In the genomic region with DNA sequence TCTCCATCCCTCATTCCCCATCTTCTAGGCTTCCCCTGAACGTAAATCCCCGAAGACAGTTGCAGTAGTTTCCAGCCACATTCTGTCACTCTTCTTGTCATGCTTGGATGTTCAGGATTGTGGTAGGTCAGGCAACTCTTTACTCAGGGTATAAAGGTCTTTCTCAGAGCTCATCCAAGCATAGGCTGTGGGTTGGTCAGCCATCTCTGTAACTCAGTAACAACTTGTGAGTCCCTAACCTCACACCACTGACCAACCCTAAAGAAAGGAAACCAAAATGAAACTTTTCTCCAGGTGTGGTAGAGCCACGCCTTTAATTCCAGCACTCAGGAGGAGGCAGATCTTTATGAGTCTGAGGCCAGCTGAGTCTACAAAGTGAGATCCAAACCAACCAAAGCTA, we compare ENCODE assay signal across 27 mouse cellular contexts.
DNase-seq lines count a peak whose midpoint lies in the region; ATAC-seq and TF ChIP-seq lines count a peak whose summit lies in the region.
"Had no signal": no experiment of that assay in that cellular context is flagged by ENCODE, and none has a peak within 500 bp of the region (broad histone marks: within the 10 kb centered on the region; RNA-seq: fewer than 3 reads in every experiment).

No protein-coding gene starts in this region.

- H3K27me3 ChIP-seq in kidney, embryonic 14.5 days (ENCODE audit: control insufficient read depth, insufficient read depth, low read length), result no peaks in the 10 kb centered on the region
- H3K27me3 ChIP-seq in kidney, postnatal 0 days (ENCODE audit: insufficient read depth, low read length), result no peaks in the 10 kb centered on the region
- H3K27me3 ChIP-seq in forebrain, embryonic 15.5 days, result no peaks in the 10 kb centered on the region
- no peaks in the 10 kb centered on the region for H3K27me3 ChIP-seq in midbrain, embryonic 14.5 days (ENCODE audit: control insufficient read depth, insufficient read depth, low read length)
- H3K27me3 ChIP-seq: embryonic facial prominence, embryonic 12.5 days; embryonic facial prominence, embryonic 15.5 days; heart, embryonic 13.5 days had no signal

- no peaks in the 10 kb centered on the region for H3K36me3 ChIP-seq in kidney, embryonic 14.5 days (ENCODE audit: control insufficient read depth, insufficient read depth, low read length)
- no peaks in the 10 kb centered on the region for H3K36me3 ChIP-seq in kidney, postnatal 0 days (ENCODE audit: insufficient read depth, low read length)
- H3K36me3 ChIP-seq in forebrain, embryonic 15.5 days, result no peaks in the 10 kb centered on the region
- no peaks in the 10 kb centered on the region for H3K36me3 ChIP-seq in midbrain, embryonic 14.5 days (ENCODE audit: control insufficient read depth, insufficient read depth, low read length)
- H3K36me3 ChIP-seq: embryonic facial prominence, embryonic 12.5 days; embryonic facial prominence, embryonic 15.5 days; forebrain, embryonic 10.5 days; heart, embryonic 10.5 days; heart, embryonic 13.5 days had no signal

- TF ChIP-seq CTCF in kidney, postnatal 0 days (IDR thresholded peaks at IDR 0.05; ENCODE audit: low read depth), result no peak

- no peaks in the 10 kb centered on the region for H3K9me3 ChIP-seq in kidney, embryonic 14.5 days (ENCODE audit: control insufficient read depth, low read length)
- H3K9me3 ChIP-seq in kidney, postnatal 0 days (replicated peaks; ENCODE audit: low read length), result no peaks in the 10 kb centered on the region
- no peaks in the 10 kb centered on the region for H3K9me3 ChIP-seq in forebrain, embryonic 15.5 days
- no peaks in the 10 kb centered on the region for H3K9me3 ChIP-seq in midbrain, embryonic 14.5 days (ENCODE audit: control insufficient read depth, low read length)
- H3K9me3 ChIP-seq: embryonic facial prominence, embryonic 12.5 days; embryonic facial prominence, embryonic 15.5 days; forebrain, embryonic 10.5 days; heart, embryonic 10.5 days; heart, embryonic 13.5 days had no signal

- no peak overlapping the region for H3K4me3 ChIP-seq in kidney, embryonic 14.5 days (ENCODE audit: low read length)
- H3K4me3 ChIP-seq in kidney, postnatal 0 days (replicated peaks; ENCODE audit: low read depth, low read length), result no peak overlapping the region
- H3K4me3 ChIP-seq in forebrain, embryonic 15.5 days, result no peak overlapping the region
- H3K4me3 ChIP-seq in midbrain, embryonic 14.5 days (replicated peaks; ENCODE audit: low read depth, low read length), result no peak overlapping the region
- H3K4me3 ChIP-seq: embryonic facial prominence, embryonic 12.5 days; embryonic facial prominence, embryonic 15.5 days; erythroblast, embryonic 14.5 days; forebrain, embryonic 10.5 days; heart, adult 2 months; heart, embryonic 10.5 days; heart, embryonic 13.5 days had no signal

- 79% methylated on average over 3 of the region's 3 CpGs for WGBS in kidney, embryonic 14.5 days
- WGBS in kidney, postnatal 0 days, result 61% methylated on average over 3 of the region's 3 CpGs
- WGBS in forebrain, embryonic 15.5 days, result 92% methylated on average over 3 of the region's 3 CpGs
- 72% methylated on average over 3 of the region's 3 CpGs for WGBS in midbrain, embryonic 14.5 days

- DNase-seq in kidney, adult 11 months, result peak; percentile 40
- DNase-seq in kidney, postnatal 10 days, result no peak
- peak; percentile 22 for DNase-seq in kidney, postnatal 0 days (ENCODE audit: low spot score)
- DNase-seq in kidney, postnatal 36 days, result peak; percentile 10 to 18
- DNase-seq in right cerebral cortex, adult 2 months (ENCODE audit: low spot score in 2 of 2), result no peak
- no peak for DNase-seq in midbrain, embryonic 14.5 days
- DNase-seq: adrenal gland, adult 8-10 months; adrenal gland, postnatal 25 days; cerebellum, adult 2 months; cerebellum, adult 9-11 months; cerebellum, postnatal 25 days; gastrocnemius, postnatal 36 days; heart, adult 2 months; heart, postnatal 14 days; heart, postnatal 4 days had no signal

- peak; percentile 87 for ATAC-seq in kidney, embryonic 14.5 days (ENCODE audit: low FRiP score, low TSS enrichment)
- peak; percentile 94 for ATAC-seq in kidney, postnatal 0 days (replicated peaks; ENCODE audit: low FRiP score, low read depth)
- no peak for ATAC-seq in forebrain, embryonic 15.5 days (replicated peaks)
- ATAC-seq in midbrain, embryonic 14.5 days (ENCODE audit: low FRiP score, low TSS enrichment), result no peak
- ATAC-seq: activated CD4-positive, CD25-positive, alpha-beta regulatory T cell, adult 4 months; forebrain, embryonic 14.5 days; hindbrain, postnatal 0 days had no signal

- H3K4me1 ChIP-seq in kidney, embryonic 14.5 days (ENCODE audit: control insufficient read depth, insufficient read depth, low read length), result 0 out of 2 replicates have a peak, but pooled peaks cover 6% of the 10 kb centered on the region
- H3K4me1 ChIP-seq in kidney, postnatal 0 days (replicated peaks; ENCODE audit: insufficient read depth, low read length), result no peaks in the 10 kb centered on the region
- no peaks in the 10 kb centered on the region for H3K4me1 ChIP-seq in forebrain, embryonic 15.5 days
- no peaks in the 10 kb centered on the region for H3K4me1 ChIP-seq in midbrain, embryonic 14.5 days (ENCODE audit: control insufficient read depth, insufficient read depth, low read length)
- H3K4me1 ChIP-seq: embryonic facial prominence, embryonic 12.5 days; embryonic facial prominence, embryonic 15.5 days; forebrain, embryonic 10.5 days; heart, embryonic 10.5 days; heart, embryonic 13.5 days had no signal

- no peak overlapping the region for H3K27ac ChIP-seq in kidney, embryonic 14.5 days (ENCODE audit: low read depth, low read length)
- no peak overlapping the region for H3K27ac ChIP-seq in kidney, postnatal 0 days
- H3K27ac ChIP-seq in forebrain, embryonic 15.5 days (replicated peaks), result no peak overlapping the region
- H3K27ac ChIP-seq in midbrain, embryonic 14.5 days (replicated peaks; ENCODE audit: low read depth, low read length), result no peak overlapping the region
- H3K27ac ChIP-seq: embryonic facial prominence, embryonic 12.5 days; embryonic facial prominence, embryonic 15.5 days; forebrain, embryonic 10.5 days; heart, adult 2 months; heart, embryonic 10.5 days; heart, embryonic 13.5 days; hindbrain, embryonic 14.5 days; hindbrain, postnatal 0 days had no signal

- H3K4me2 ChIP-seq in kidney, embryonic 14.5 days (replicated peaks; ENCODE audit: low read depth, low read length), result no peak overlapping the region
- no peak overlapping the region for H3K4me2 ChIP-seq in kidney, postnatal 0 days (ENCODE audit: low read length)
- H3K4me2 ChIP-seq in forebrain, embryonic 15.5 days (replicated peaks), result no peak overlapping the region
- no peak overlapping the region for H3K4me2 ChIP-seq in midbrain, embryonic 14.5 days (ENCODE audit: low read length)
- H3K4me2 ChIP-seq: embryonic facial prominence, embryonic 12.5 days; embryonic facial prominence, embryonic 15.5 days; heart, embryonic 13.5 days; hindbrain, embryonic 14.5 days had no signal

- H3K9ac ChIP-seq in kidney, embryonic 14.5 days (ENCODE audit: low read depth, low read length), result no peak overlapping the region
- no peak overlapping the region for H3K9ac ChIP-seq in kidney, postnatal 0 days (ENCODE audit: low read depth, low read length)
- H3K9ac ChIP-seq in forebrain, embryonic 15.5 days (replicated peaks), result no peak overlapping the region
- H3K9ac ChIP-seq in midbrain, embryonic 14.5 days (replicated peaks; ENCODE audit: low read length), result no peak overlapping the region
- H3K9ac ChIP-seq: embryonic facial prominence, embryonic 12.5 days; embryonic facial prominence, embryonic 15.5 days; heart, embryonic 13.5 days; hindbrain, embryonic 14.5 days had no signal

Comparison
In these comparisons a context has a peak if more than half of its experiments do, and no peak if none do; other contexts are left out.
1. DNase-seq: peak in kidney, adult 11 months (single experiment), kidney, postnatal 0 days (single experiment) and kidney, postnatal 36 days (2 of 2); none in kidney, postnatal 10 days (single experiment), right cerebral cortex, adult 2 months (0 of 2) and midbrain, embryonic 14.5 days (single experiment).
2. ATAC-seq: peak in kidney, embryonic 14.5 days (single experiment) and kidney, postnatal 0 days (single experiment); none in forebrain, embryonic 15.5 days (single experiment) and midbrain, embryonic 14.5 days (single experiment).